Comparison of ENCODE assay signal across 8 mouse cellular contexts in genomic region chr9:70921781-70922565, GRCm38 (mm10). TPM values are rescaled to one million over a fixed set of nuclear protein-coding genes. Genes with fewer than 3 reads are reported as not detected.
DNase-seq lines count a peak whose midpoint lies in the region; ATAC-seq and TF ChIP-seq lines count a peak whose summit lies in the region.

No protein-coding gene starts in this region.

- peak; percentile 79 for ATAC-seq in heart, embryonic 11.5 days (replicated peaks; ENCODE audit: insufficient number of reproducible peaks, low FRiP score, low TSS enrichment)
- peak; percentile 90 for ATAC-seq in liver, postnatal 0 days

- H3K4me2 ChIP-seq in heart, embryonic 11.5 days = 0 out of 2 replicates have a peak overlapping the region, but pooled peaks have one; percentile 12
- peak overlapping the region; percentile 65 for H3K4me2 ChIP-seq in liver, postnatal 0 days (ENCODE audit: low read depth, low read length)

- no peak overlapping the region for H3K4me3 ChIP-seq in heart, embryonic 11.5 days (ENCODE audit: low read depth, low read length)
- no peak overlapping the region for H3K4me3 ChIP-seq in liver, postnatal 0 days (ENCODE audit: low read depth, low read length)

- H3K9ac ChIP-seq in heart, embryonic 11.5 days (ENCODE audit: low read depth, low read length) = no peak overlapping the region
- H3K9ac ChIP-seq in liver, postnatal 0 days (replicated peaks) = peak overlapping the region; percentile 56

- no peaks in the 10 kb centered on the region for H3K27me3 ChIP-seq in heart, embryonic 11.5 days (ENCODE audit: control insufficient read depth, insufficient read depth, low read length)
- H3K27me3 ChIP-seq in liver, postnatal 0 days (ENCODE audit: insufficient read depth, low read length) = no peaks in the 10 kb centered on the region

- 37% methylated on average over 7 of the region's 7 CpGs for WGBS in heart, embryonic 11.5 days (ENCODE audit: insufficient replicate concordance)
- 43% methylated on average over 7 of the region's 7 CpGs for WGBS in liver, postnatal 0 days (ENCODE audit: insufficient replicate concordance)

- H3K9me3 ChIP-seq in heart, embryonic 11.5 days (replicated peaks; ENCODE audit: control insufficient read depth, low read length) = no peaks in the 10 kb centered on the region
- H3K9me3 ChIP-seq in liver, postnatal 0 days (ENCODE audit: low read length) = no peaks in the 10 kb centered on the region

- H3K4me1 ChIP-seq in heart, embryonic 11.5 days (ENCODE audit: control insufficient read depth, insufficient read depth, low read length) = peaks cover 10% of the 10 kb centered on the region
- H3K4me1 ChIP-seq in liver, postnatal 0 days (ENCODE audit: insufficient read depth) = peaks cover 74% of the 10 kb centered on the region

- peak; percentile 95 for TF ChIP-seq EP300 in liver, postnatal 0 days (IDR thresholded peaks at IDR 0.05; ENCODE audit: low read depth)

- TF ChIP-seq CTCF in liver, postnatal 0 days (IDR thresholded peaks at IDR 0.05; ENCODE audit: low read depth) = no peak

- DNase-seq in gastrocnemius, postnatal 10 days = peak; percentile 30
- DNase-seq in gastrocnemius, adult 18-20 months (ENCODE audit: low spot score) = no peak
- peak; percentile 81 for DNase-seq in spleen, adult 12 weeks (ENCODE audit: low spot score)
- no peak for DNase-seq in spleen, adult 18-20 months
- DNase-seq in liver, postnatal 0 days = peak; percentile 89
- DNase-seq in spleen, postnatal 36 days (ENCODE audit: low spot score in 2 of 2) = peak; percentile 57 to 81
- no peak for DNase-seq in layer of hippocampus, postnatal 14 days (ENCODE audit: low spot score in 2 of 2)

- no peaks in the 10 kb centered on the region for H3K36me3 ChIP-seq in heart, embryonic 11.5 days (ENCODE audit: control insufficient read depth, insufficient read depth, low read length)
- H3K36me3 ChIP-seq in liver, postnatal 0 days (replicated peaks; ENCODE audit: insufficient read depth, low read length) = no peaks in the 10 kb centered on the region

- H3K27ac ChIP-seq in heart, embryonic 11.5 days (ENCODE audit: low read depth, low read length) = peak overlapping the region; percentile 16
- H3K27ac ChIP-seq in liver, postnatal 0 days (ENCODE audit: low read depth) = peak overlapping the region; percentile 97

RNA-seq across cellular contexts. Expression of gene Lipc, which starts 30.1 kb away (rescaled TPM):
- 1 to 10 TPM in 1 of 2 experiments, not detected in 1; 1.2 TPM for total RNA-seq in gastrocnemius, postnatal 10 days (2021)
- total RNA-seq in gastrocnemius, adult 18-20 months (2021) = not detected
- 0.21 and 0.56 TPM in 2 replicates for polyA plus RNA-seq in heart, embryonic 11.5 days (2014; fragmentation: Nextera tagmentation; extraction: Ambion mirVana)
- 104 and 108 TPM in 2 replicates for polyA plus RNA-seq in liver, postnatal 0 days (2015; fragmentation: Nextera tagmentation; extraction: Ambion mirVana)
- total RNA-seq in layer of hippocampus, postnatal 14 days (2021) = 1 to 10 TPM in 1 of 2 experiments, under 1 TPM in 1; 0.45 to 1.1 TPM

Comparison
In these comparisons a context has a peak if more than half of its experiments do, and no peak if none do; other contexts are left out.
1. DNase-seq: peak in gastrocnemius, postnatal 10 days (single experiment), spleen, adult 12 weeks (single experiment), liver, postnatal 0 days (single experiment) and spleen, postnatal 36 days (2 of 2); none in gastrocnemius, adult 18-20 months (single experiment), spleen, adult 18-20 months (0 of 2) and layer of hippocampus, postnatal 14 days (0 of 2).